Mouse (Mus musculus): ENCODE data around the gene Inf2. TPM values are rescaled to one million over a fixed set of nuclear protein-coding genes. Genes with fewer than 3 reads are reported as not detected.
A peak's percentile ranks its signal among the peaks of the same experiment; 100 is the strongest.

Inf2 gene
- polyA plus RNA-seq, 1 experiment from 2014 or later: 1.4 TPM

GRCm38 (mm10) chr12:112620354-112621061 lies 31.9 kb downstream of the Inf2 start:
- WGBS: 13% methylated on average over 15 of the region's 16 CpGs
- peak; percentile 11; the same call in 1 of the 2 replicates for ATAC-seq (ENCODE audit: low read depth)
- Histone ChIP-seq H3K36me3 (no peaks in the 10 kb centered on the region), H3K27me3 (peaks cover 47% of the 10 kb centered on the region), H3K4me1 (replicated peaks) (peaks cover 28% of the 10 kb centered on the region), H3K27ac (replicated peaks) (no peak overlapping the region), H3K4me2 (peak overlapping the region; percentile 93), H3K4me3 (peak overlapping the region; percentile 49), H3K9ac (peak overlapping the region; percentile 69), H3K9me3 (no peaks in the 10 kb centered on the region)

- ATAC-seq (ENCODE audit: low read depth): no peak
- WGBS: 90% methylated on average over 3 of the region's 3 CpGs
- H3K4me1 ChIP-seq (replicated peaks): peaks cover 28% of the 10 kb centered on the region
- no peak overlapping the region for H3K4me2 ChIP-seq
- no peak overlapping the region for H3K4me3 ChIP-seq
- H3K27me3 ChIP-seq: peaks cover 47% of the 10 kb centered on the region
- no peak overlapping the region for H3K9ac ChIP-seq
- H3K27ac ChIP-seq (replicated peaks): no peak overlapping the region
- H3K9me3 ChIP-seq: no peaks in the 10 kb centered on the region
- no peaks in the 10 kb centered on the region for H3K36me3 ChIP-seq
Observed at GRCm38 (mm10) chr12:112621900-112622299, 33.3 kb downstream of the Inf2 start.

- ATAC-seq (ENCODE audit: low read depth): 0 out of 2 replicates have a peak, but pooled peaks have one; percentile 9
- Histone ChIP-seq H3K4me2 (no peak overlapping the region), H3K27me3 (peaks cover 40% of the 10 kb centered on the region), H3K4me1 (replicated peaks) (peaks cover 29% of the 10 kb centered on the region), H3K36me3 (no peaks in the 10 kb centered on the region), H3K4me3 (no peak overlapping the region), H3K27ac (replicated peaks) (no peak overlapping the region), H3K9ac (no peak overlapping the region), H3K9me3 (no peaks in the 10 kb centered on the region)
- WGBS: 13% methylated on average over 2 of the region's 2 CpGs
Observed at GRCm38 (mm10) chr12:112623742-112624141, 35.2 kb downstream of the Inf2 start.

GRCm38 (mm10) chr12:112625700-112626099 lies 37.1 kb downstream of the Inf2 start:
- no peak for ATAC-seq (ENCODE audit: low read depth)

GRCm38 (mm10) chr12:112626455-112626854 lies 37.9 kb downstream of the Inf2 start:
- no peaks in the 10 kb centered on the region for H3K36me3 ChIP-seq
- no peak overlapping the region for H3K4me3 ChIP-seq
- no peak overlapping the region for H3K27ac ChIP-seq (replicated peaks)
- peaks cover 15% of the 10 kb centered on the region for H3K27me3 ChIP-seq
- H3K4me2 ChIP-seq: no peak overlapping the region
- WGBS: 80% methylated on average over 6 of the region's 6 CpGs
- H3K9ac ChIP-seq: no peak overlapping the region
- no peak for ATAC-seq (ENCODE audit: low read depth)
- no peaks in the 10 kb centered on the region for H3K9me3 ChIP-seq
- H3K4me1 ChIP-seq (replicated peaks): peaks cover 14% of the 10 kb centered on the region

More at GRCm38 (mm10) chr12:112625700-112626099, 37.1 kb downstream of the Inf2 start:
- Histone ChIP-seq H3K36me3 (no peaks in the 10 kb centered on the region), H3K4me3 (no peak overlapping the region), H3K4me2 (no peak overlapping the region), H3K27ac (replicated peaks) (no peak overlapping the region), H3K9ac (no peak overlapping the region), H3K4me1 (replicated peaks) (peaks cover 16% of the 10 kb centered on the region), H3K9me3 (no peaks in the 10 kb centered on the region), H3K27me3 (peaks cover 23% of the 10 kb centered on the region)
- 87% methylated on average over 4 of the region's 4 CpGs for WGBS

GRCm38 (mm10) chr12:112627097-112627881 lies 38.7 kb downstream of the Inf2 start:
- no peak overlapping the region for H3K27ac ChIP-seq (replicated peaks)

GRCm38 (mm10) chr12:112628197-112628596 lies 39.6 kb downstream of the Inf2 start:
- H3K27me3 ChIP-seq: no peaks in the 10 kb centered on the region

More at GRCm38 (mm10) chr12:112627097-112627881, 38.7 kb downstream of the Inf2 start:
- Histone ChIP-seq H3K4me2 (no peak overlapping the region), H3K9ac (no peak overlapping the region), H3K27me3 (peaks cover 7% of the 10 kb centered on the region), H3K4me3 (no peak overlapping the region), H3K9me3 (no peaks in the 10 kb centered on the region), H3K36me3 (no peaks in the 10 kb centered on the region), H3K4me1 (replicated peaks) (peaks cover 14% of the 10 kb centered on the region)
- no peak for ATAC-seq (ENCODE audit: low read depth)
- WGBS: 70% methylated on average over 7 of the region's 7 CpGs

GRCm38 (mm10) chr12:112628928-112629721 lies 40.5 kb downstream of the Inf2 start:
- peak overlapping the region; percentile 48; the same call in 1 of the 2 replicates for H3K9ac ChIP-seq
- 39% methylated on average over 19 of the region's 19 CpGs for WGBS
- peak; percentile 78 for ATAC-seq (ENCODE audit: low read depth)

More at GRCm38 (mm10) chr12:112628197-112628596, 39.6 kb downstream of the Inf2 start:
- 89% methylated on average over 6 of the region's 6 CpGs for WGBS
- Histone ChIP-seq H3K4me1 (replicated peaks) (peaks cover 9% of the 10 kb centered on the region), H3K9me3 (no peaks in the 10 kb centered on the region), H3K27ac (replicated peaks) (no peak overlapping the region), H3K36me3 (no peaks in the 10 kb centered on the region), H3K4me2 (no peak overlapping the region), H3K9ac (no peak overlapping the region), H3K4me3 (no peak overlapping the region)
- ATAC-seq (ENCODE audit: low read depth): no peak

GRCm38 (mm10) chr12:112630029-112630428 lies 41.4 kb downstream of the Inf2 start:
- Histone ChIP-seq H3K4me1 (replicated peaks) (peaks cover 9% of the 10 kb centered on the region), H3K27me3 (no peaks in the 10 kb centered on the region), H3K27ac (replicated peaks) (no peak overlapping the region), H3K36me3 (no peaks in the 10 kb centered on the region), H3K9me3 (no peaks in the 10 kb centered on the region), H3K9ac (no peak overlapping the region), H3K4me3 (no peak overlapping the region), H3K4me2 (no peak overlapping the region)
- ATAC-seq (ENCODE audit: low read depth): no peak
- 93% methylated on average over 12 of the region's 12 CpGs for WGBS

More at GRCm38 (mm10) chr12:112628928-112629721, 40.5 kb downstream of the Inf2 start:
- Histone ChIP-seq H3K9me3 (no peaks in the 10 kb centered on the region), H3K4me1 (replicated peaks) (peaks cover 9% of the 10 kb centered on the region), H3K4me2 (peak overlapping the region; percentile 48), H3K27ac (replicated peaks) (no peak overlapping the region), H3K4me3 (peak overlapping the region; percentile 15; the same call in 1 of the 2 replicates), H3K36me3 (no peaks in the 10 kb centered on the region), H3K27me3 (no peaks in the 10 kb centered on the region)

GRCm38 (mm10) chr12:112630796-112631195 lies 42.2 kb downstream of the Inf2 start:
- Histone ChIP-seq H3K27ac (replicated peaks) (no peak overlapping the region), H3K9ac (no peak overlapping the region), H3K4me2 (no peak overlapping the region), H3K27me3 (no peaks in the 10 kb centered on the region), H3K9me3 (no peaks in the 10 kb centered on the region), H3K36me3 (no peaks in the 10 kb centered on the region), H3K4me3 (no peak overlapping the region), H3K4me1 (replicated peaks) (peaks cover 9% of the 10 kb centered on the region)
- ATAC-seq (ENCODE audit: low read depth): no peak
- WGBS: 81% methylated on average over 5 of the region's 5 CpGs

- Histone ChIP-seq H3K4me1 (replicated peaks) (peaks cover 9% of the 10 kb centered on the region), H3K27ac (replicated peaks) (no peak overlapping the region), H3K36me3 (no peaks in the 10 kb centered on the region), H3K9me3 (no peaks in the 10 kb centered on the region), H3K27me3 (no peaks in the 10 kb centered on the region), H3K4me2 (no peak overlapping the region), H3K9ac (no peak overlapping the region), H3K4me3 (no peak overlapping the region)
- 54% methylated on average over 1 of the region's 1 CpGs for WGBS
- no peak for ATAC-seq (ENCODE audit: low read depth)
Observed at GRCm38 (mm10) chr12:112631472-112631871, 42.9 kb downstream of the Inf2 start.
